Mouse (Mus musculus): Measurements from ENCODE around the gene F2. TPM values are rescaled to one million over a fixed set of nuclear protein-coding genes. Genes with fewer than 3 reads are reported as not detected.

Gene F2
- polyA plus RNA-seq, 1 experiment, result 6.2 TPM

- no peak for TF ChIP-seq TCF12 (IDR thresholded peaks at IDR 0.05; ENCODE audit: insufficient read depth, poor library complexity, severe bottlenecking)
- no peak for TF ChIP-seq POLR2AphosphoS2 (IDR thresholded peaks at IDR 0.05; ENCODE audit: insufficient read length, low read depth)
- TF ChIP-seq CEBPB (IDR thresholded peaks at IDR 0.05; ENCODE audit: insufficient read depth, poor library complexity, severe bottlenecking), result no peak
- TF ChIP-seq POLR2A (IDR thresholded peaks at IDR 0.05; ENCODE audit: insufficient read length, low read depth), result no peak
- no peak for TF ChIP-seq TCF3 (IDR thresholded peaks at IDR 0.05; ENCODE audit: insufficient read length, low read depth)
- no peak for TF ChIP-seq SRF (IDR thresholded peaks at IDR 0.05; ENCODE audit: control insufficient read depth, insufficient read length, low read depth)
- no peak for TF ChIP-seq MYOG (IDR thresholded peaks at IDR 0.05; ENCODE audit: control insufficient read depth in 1 of 3, insufficient read depth in 1 of 3, insufficient read length in 2 of 3, low read depth in 2 of 3)
- Histone ChIP-seq H3K4me3 (peak overlapping the region; percentile 96), H3K27me3 (ENCODE audit: control insufficient read depth, insufficient read depth, insufficient read length) (no peaks in the 10 kb centered on the region), H3K4me2 (ENCODE audit: low read depth) (peak overlapping the region; percentile 86), H3ac (ENCODE audit: control insufficient read depth, insufficient read length) (peak overlapping the region; percentile 42), H3K79me2 (ENCODE audit: control insufficient read depth, insufficient read depth) (peaks cover 55% of the 10 kb centered on the region), H3K36me3 (ENCODE audit: control insufficient read depth, insufficient read depth) (peaks cover 33% of the 10 kb centered on the region)
These were observed 14.3 kb upstream of the F2 start for GRCm38 (mm10) chr2:91650360-91650995.

- peak within 1 kb of the TSS; percentile 42 for H3ac ChIP-seq (ENCODE audit: control insufficient read depth, insufficient read length)
- H3K4me3 ChIP-seq, result peak within 1 kb of the TSS; percentile 96
- no peaks in the 10 kb centered on the region for H3K27me3 ChIP-seq (ENCODE audit: control insufficient read depth, insufficient read depth, insufficient read length)
- TF ChIP-seq USF1 (IDR thresholded peaks at IDR 0.05; ENCODE audit: low read depth) (peak; percentile 88), POLR2A (IDR thresholded peaks at IDR 0.05; ENCODE audit: insufficient read length, low read depth) (peak; percentile 88), SRF (IDR thresholded peaks at IDR 0.05; ENCODE audit: control insufficient read depth, insufficient read length, low read depth) (peak; percentile 96), E2F4 (IDR thresholded peaks at IDR 0.05; ENCODE audit: insufficient read depth) (no peak), POLR2AphosphoS2 (IDR thresholded peaks at IDR 0.05; ENCODE audit: insufficient read length, low read depth) (peak; percentile 84)
- H3K4me2 ChIP-seq (ENCODE audit: low read depth), result peak within 1 kb of the TSS; percentile 95
- H3K79me2 ChIP-seq (ENCODE audit: control insufficient read depth, insufficient read depth), result peaks cover 55% of the 10 kb centered on the region
- H3K36me3 ChIP-seq (ENCODE audit: control insufficient read depth, insufficient read depth), result peaks cover 32% of the 10 kb centered on the region
These were observed 13.5 kb upstream of the F2 start, which contains the start of the genes Zfp408 and Arhgap1 for GRCm38 (mm10) chr2:91649553-91650359. Gene Zfp408 (minus strand): TSS chr2:91649791. Gene Arhgap1 (plus strand): TSS chr2:91649860.

GRCm38 (mm10) chr2:91649152-91649551 is 12.9 kb upstream of the F2 start:
- peak overlapping the region; percentile 42 for H3ac ChIP-seq (ENCODE audit: control insufficient read depth, insufficient read length)
- H3K36me3 ChIP-seq (ENCODE audit: control insufficient read depth, insufficient read depth), result peaks cover 32% of the 10 kb centered on the region
- TF ChIP-seq MYOG (IDR thresholded peaks at IDR 0.05; ENCODE audit: control insufficient read depth in 1 of 3, insufficient read depth in 1 of 3, insufficient read length in 2 of 3, low read depth in 2 of 3) (no peak), POLR2AphosphoS2 (IDR thresholded peaks at IDR 0.05; ENCODE audit: insufficient read length, low read depth) (no peak), MAX (IDR thresholded peaks at IDR 0.05; ENCODE audit: low read depth) (no peak), REST (IDR thresholded peaks at IDR 0.05; ENCODE audit: insufficient read depth, insufficient read length) (no peak), USF1 (IDR thresholded peaks at IDR 0.05; ENCODE audit: low read depth) (no peak), SRF (IDR thresholded peaks at IDR 0.05; ENCODE audit: control insufficient read depth, insufficient read length, low read depth) (no peak), POLR2A (IDR thresholded peaks at IDR 0.05; ENCODE audit: insufficient read length, low read depth) (no peak), MYOD1 (IDR thresholded peaks at IDR 0.05; ENCODE audit: control insufficient read depth in 1 of 3, insufficient read length in 2 of 3, low read depth in 2 of 3) (no peak), CEBPB (IDR thresholded peaks at IDR 0.05; ENCODE audit: insufficient read depth, poor library complexity, severe bottlenecking) (no peak), TCF12 (IDR thresholded peaks at IDR 0.05; ENCODE audit: insufficient read depth, poor library complexity, severe bottlenecking) (no peak), E2F4 (IDR thresholded peaks at IDR 0.05; ENCODE audit: insufficient read depth) (no peak)
- peaks cover 55% of the 10 kb centered on the region for H3K79me2 ChIP-seq (ENCODE audit: control insufficient read depth, insufficient read depth)
- peak overlapping the region; percentile 96 for H3K4me3 ChIP-seq
- H3K4me2 ChIP-seq (ENCODE audit: low read depth), result peak overlapping the region; percentile 95
- H3K27me3 ChIP-seq (ENCODE audit: control insufficient read depth, insufficient read depth, insufficient read length), result no peaks in the 10 kb centered on the region

- no peaks in the 10 kb centered on the region for H3K27me3 ChIP-seq (ENCODE audit: control insufficient read depth, insufficient read depth, insufficient read length)
- H3K79me2 ChIP-seq (ENCODE audit: control insufficient read depth, insufficient read depth), result peaks cover 45% of the 10 kb centered on the region
- peaks cover 39% of the 10 kb centered on the region for H3K36me3 ChIP-seq (ENCODE audit: control insufficient read depth, insufficient read depth)
- TF ChIP-seq TCF3 (IDR thresholded peaks at IDR 0.05; ENCODE audit: insufficient read length, low read depth) (no peak), CEBPB (IDR thresholded peaks at IDR 0.05; ENCODE audit: insufficient read depth, poor library complexity, severe bottlenecking) (no peak), REST (IDR thresholded peaks at IDR 0.05; ENCODE audit: insufficient read depth, insufficient read length) (no peak), TCF12 (IDR thresholded peaks at IDR 0.05; ENCODE audit: insufficient read depth, poor library complexity, severe bottlenecking) (no peak), E2F4 (IDR thresholded peaks at IDR 0.05; ENCODE audit: insufficient read depth) (no peak), POLR2AphosphoS2 (IDR thresholded peaks at IDR 0.05; ENCODE audit: insufficient read length, low read depth) (no peak), USF1 (IDR thresholded peaks at IDR 0.05; ENCODE audit: low read depth) (no peak), MYOG (IDR thresholded peaks at IDR 0.05; ENCODE audit: control insufficient read depth in 1 of 3, insufficient read depth in 1 of 3, insufficient read length in 2 of 3, low read depth in 2 of 3) (no peak), MAX (IDR thresholded peaks at IDR 0.05; ENCODE audit: low read depth) (no peak), MYOD1 (IDR thresholded peaks at IDR 0.05; ENCODE audit: control insufficient read depth in 1 of 3, insufficient read length in 2 of 3, low read depth in 2 of 3) (no peak), SRF (IDR thresholded peaks at IDR 0.05; ENCODE audit: control insufficient read depth, insufficient read length, low read depth) (no peak)
- no peak overlapping the region for H3ac ChIP-seq (ENCODE audit: control insufficient read depth, insufficient read length)
- no peak overlapping the region for H3K4me3 ChIP-seq
- H3K4me2 ChIP-seq (ENCODE audit: low read depth), result no peak overlapping the region
These were observed 10.5 kb upstream of the F2 start for GRCm38 (mm10) chr2:91646733-91647132.
